Mouse (Mus musculus): ENCODE data around the gene Paxbp1.
"Not testable (repeated sequence)": the region's sequence is repeated elsewhere in the genome, so short reads cannot be mapped to it uniquely, and the experiment has no call there.

Paxbp1 gene

DNA sequence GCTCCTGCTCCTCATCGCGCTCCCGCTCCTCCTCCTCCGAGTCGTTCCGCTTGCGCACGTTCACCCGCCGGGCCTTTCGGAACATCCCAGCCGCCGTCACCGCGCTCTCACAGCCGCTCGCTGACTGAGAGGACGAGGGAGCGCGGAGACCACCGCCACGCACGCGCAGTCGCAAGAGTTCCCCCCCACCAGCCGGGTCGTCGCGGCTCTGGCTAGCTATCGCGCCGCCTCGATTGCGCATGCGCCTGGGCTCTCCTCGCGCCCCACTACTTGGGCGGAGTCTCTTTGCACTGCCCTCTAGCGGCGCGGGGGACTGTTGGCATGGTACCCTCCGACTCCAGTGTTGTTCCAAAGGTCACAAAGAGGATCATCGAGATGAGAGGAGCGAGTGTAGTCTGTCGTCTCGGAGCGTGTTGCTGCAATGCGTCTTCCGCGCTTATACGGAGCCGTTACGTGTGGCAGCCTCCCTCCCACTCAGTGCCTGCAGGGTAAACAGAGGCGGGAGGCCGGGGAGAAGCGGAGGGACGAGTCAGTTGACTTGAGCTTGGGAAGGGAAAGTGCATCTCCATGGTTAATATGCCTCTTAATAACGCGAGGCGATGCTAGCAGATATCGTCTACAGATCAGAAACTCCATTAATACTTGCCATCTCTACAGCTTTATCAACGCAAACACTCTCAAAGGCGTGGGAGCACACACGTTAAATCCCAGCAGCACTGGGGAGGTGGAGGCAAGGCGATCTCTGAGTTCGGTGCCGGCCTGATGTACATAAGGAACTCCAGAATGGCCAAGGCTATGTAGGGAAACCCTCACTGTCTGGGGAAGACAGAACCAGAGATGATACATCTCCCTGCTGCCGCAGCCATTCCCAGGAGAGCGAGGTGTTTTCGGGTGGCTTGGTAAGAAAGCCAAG is at the start of gene Paxbp1:
Paxbp1 (minus strand) TSS at position 274 of the 913 bp plus-strand sequence.
- DNase-seq (ENCODE audit: low read depth) = peak; percentile 96

DNA sequence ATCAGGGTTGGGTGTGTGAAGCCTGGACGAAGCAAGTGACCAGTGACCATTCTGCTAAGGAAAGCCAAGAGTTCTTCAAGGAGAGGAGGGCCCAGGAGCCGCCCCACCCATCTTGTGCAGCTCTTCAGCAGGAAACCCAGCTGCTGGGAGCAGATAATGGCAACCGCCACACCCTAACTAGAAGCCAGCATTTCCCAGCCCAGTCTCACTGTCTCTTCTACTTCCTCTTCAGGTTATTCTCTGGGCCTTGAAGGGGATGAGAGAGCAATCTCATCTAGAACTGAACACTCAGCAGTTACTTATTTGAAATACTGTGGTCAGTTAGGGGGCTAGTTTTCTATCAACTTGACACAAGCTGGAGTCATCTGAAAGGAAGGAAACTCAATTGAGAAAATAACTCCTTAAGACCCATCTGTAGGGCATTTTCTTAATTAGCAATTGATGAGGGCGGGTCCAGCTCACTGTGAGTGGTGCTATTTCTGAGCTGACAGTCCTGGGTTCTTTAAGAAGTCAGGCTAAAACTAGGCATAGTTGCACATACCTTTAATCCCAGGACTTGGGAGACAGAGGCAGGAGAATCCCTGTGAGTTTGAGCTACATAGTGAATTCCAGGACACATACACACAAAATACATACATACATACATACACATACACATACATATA is 42.4 kb upstream of the Paxbp1 start:
- DNase-seq (ENCODE audit: low read depth) = no peak

DNA sequence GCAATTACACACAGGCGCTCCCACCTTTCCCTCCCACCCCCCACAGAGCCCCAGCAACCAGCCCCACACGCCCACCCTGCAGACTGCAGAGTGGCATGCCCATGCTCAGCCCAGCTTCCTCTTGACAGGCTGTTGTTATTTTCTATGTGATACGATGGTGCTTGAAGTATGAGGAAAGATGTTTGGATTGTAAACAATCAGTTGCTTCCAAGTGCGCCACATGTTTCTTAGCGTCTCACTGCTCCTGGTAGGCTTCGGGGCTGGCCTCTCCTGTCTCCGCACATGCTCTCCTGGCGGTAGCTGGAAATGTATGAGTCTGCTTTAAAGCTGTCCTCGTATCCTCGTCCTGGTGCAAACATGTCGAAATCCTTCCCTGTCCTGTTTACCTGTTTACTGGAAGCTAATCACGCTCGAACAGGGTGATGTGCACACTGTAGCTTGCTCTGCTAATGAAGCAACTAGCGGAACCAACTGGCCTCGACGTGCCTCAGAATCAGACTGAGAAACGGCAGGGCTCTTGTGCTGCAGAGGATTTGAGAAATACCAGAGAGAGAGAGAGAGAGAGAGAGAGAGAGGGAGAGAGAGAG is 41.0 kb upstream of the Paxbp1 start:
- DNase-seq (ENCODE audit: low read depth) = no peak

DNA sequence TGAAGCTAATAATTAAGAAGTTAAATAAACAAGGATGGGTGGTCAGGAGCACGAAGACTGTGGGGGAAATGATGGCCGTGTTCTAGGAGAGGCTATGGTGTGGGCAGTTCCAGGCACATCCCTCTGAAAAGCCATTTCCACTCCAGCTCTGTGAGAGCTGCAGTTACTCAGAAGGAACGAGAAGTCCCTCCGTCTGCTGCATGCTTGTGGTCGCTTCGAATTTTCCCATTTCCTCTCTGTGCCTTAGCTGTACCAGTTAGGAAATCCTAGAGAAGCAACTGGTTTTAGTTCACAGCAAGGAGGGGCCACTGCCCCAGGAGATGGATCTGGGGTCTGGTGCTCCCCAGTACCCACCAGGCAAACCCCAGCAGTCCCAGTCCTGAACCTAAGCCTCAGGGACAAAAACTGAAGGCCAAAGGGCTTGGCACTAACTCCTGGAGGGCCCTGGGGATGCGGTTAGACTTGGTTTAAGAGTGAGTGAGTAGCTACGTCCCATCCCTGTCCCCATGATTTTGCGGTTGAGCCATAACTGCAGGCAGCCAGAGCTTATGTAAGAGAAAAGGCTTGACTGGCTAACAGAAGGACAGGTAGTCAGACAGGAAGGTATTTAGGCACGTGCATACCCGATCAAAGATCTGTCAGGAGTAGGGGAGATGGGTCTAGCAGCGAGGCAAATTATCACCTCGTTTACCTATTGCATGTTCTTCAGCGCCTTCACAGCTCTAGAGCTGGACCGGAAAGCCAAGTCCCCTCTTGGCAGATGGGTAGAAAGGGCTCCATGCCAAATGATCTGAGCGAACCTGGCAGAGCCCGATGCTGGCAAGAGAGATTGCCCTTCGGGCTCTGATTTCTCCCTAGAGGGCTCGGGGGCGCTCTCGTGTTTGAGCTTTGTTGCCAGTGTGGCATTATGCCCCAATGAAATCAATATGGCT is 40.2 kb upstream of the Paxbp1 start:
- DNase-seq (ENCODE audit: low read depth) = no peak

DNA sequence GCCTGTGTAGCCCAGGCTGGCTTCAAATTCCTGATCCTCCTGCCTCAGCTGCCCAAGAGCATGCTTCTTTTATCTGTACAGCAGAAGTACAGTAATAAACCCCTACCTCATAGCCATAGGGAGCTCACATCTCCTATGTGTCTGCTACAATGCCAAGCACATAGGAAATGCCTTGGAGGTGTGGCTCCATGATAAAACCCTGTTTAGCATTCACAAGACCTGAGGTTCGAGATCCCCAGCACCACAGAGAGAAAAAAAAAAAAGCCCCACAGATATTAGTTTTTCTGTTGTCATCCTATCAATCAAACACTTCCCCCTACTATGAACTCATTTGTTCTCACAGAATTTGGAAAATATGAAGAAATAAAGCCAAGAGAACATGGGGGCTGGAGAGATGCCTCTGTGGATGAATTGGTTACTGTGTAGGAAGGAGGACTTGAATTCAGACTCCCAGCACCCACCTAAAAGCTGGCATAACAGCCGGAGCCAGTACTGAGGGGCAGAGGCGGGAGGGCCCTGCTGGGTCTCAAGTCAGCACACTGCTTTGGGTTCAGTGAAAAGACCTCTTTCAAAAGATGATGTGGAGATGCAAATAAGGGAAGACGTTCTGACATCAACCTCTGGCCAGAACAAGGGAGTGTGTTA is 38.8 kb upstream of the Paxbp1 start:
- DNase-seq (ENCODE audit: low read depth) = no peak

DNA sequence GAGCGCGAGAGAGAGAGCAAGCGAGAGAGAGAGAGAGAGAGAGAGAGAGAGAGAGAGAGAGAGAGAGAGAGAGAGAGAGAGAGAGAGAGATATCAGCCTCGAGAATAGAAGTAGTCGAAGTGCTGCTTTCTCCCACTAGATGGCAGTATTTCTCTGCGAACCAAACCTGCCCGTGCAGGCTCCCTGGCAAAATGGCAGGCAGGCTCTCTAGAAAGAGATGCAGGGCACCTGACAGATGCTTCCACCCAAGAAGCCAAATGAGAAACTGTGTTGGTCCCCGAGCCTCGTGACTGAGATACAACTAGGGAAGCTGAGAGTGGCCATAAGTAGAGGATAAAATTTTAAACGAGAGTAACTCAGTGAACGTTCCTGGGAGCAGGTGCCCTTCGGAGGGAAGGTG is 37.2 kb upstream of the Paxbp1 start:
- DNase-seq (ENCODE audit: low read depth) = no peak

DNA sequence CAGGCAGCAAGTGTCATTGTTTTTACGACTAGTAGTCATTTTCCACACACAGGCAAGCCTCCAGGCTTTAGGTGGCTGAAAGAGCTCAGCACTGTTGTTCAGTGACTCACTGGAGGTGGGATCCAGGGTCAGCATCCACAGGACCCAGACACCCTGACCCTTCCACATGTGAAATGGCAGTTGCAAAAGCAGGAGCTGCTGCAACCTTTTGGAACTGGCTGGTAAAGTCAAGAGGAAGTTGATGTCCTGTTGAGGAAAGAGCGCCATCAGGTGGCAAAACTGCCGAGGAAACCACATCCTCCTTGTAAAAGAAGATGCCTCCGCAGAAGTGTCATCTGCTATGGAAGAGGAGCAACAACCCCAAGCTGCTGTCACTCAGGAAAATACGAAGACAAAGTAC is 31.8 kb upstream of the Paxbp1 start:
- no peak for DNase-seq (ENCODE audit: low read depth)

DNA sequence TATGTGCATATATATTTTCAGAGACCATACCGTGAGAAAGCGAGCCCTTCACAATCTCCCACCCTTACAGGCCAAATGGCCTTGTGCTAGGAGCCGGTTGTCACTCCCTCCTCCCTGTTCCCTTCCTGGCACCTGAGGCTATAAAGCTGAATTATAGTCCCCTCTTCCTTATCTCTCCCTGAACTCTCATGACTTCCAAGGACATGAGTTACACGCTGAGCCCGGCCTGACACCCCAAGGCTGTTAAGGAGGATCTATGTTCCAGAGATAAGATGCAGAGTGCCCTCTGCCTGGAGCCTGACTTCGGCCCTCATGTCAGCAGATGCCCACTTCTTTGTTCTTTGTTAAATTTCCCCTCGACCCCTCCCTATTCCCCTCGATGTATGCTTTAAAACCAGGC is 31.1 kb upstream of the Paxbp1 start:
- not testable (repeated sequence) for DNase-seq (ENCODE audit: low read depth)

DNA sequence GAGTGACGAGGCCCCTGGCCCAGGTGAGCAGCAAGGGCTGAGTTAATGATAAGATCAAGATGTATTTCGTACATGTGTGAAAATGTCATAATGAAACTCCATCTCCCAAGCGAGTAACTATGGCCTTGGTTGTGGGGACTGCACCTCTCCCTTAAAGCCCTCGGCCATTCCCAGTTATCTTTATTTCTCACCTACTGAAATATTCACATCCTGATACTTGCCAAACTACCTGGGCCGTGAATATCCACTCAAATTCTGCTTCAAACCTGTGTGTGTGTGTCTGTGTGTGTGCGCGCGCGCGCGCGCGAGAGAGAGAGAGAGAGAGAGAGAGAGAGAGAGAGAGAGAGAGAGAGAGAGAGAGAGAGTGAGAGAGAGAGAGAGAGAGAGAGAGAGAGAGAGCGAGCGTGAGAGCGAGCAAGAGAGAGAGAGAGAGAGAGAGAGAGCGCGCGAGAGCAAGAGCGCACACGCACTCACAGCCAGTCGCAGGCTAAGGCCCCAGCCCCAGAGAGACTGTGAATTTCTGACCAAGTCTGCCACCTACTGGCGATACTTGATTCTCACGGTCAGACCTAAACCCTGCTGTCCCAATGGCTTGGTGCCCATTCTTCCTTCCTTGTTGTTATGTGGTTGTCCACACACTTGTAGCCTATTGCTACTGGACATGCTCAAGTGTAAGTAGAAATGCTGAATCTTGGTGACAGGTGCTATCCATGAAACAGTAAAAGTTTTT is 29.0 kb upstream of the Paxbp1 start:
- DNase-seq (ENCODE audit: low read depth) = peak; percentile 85

DNA sequence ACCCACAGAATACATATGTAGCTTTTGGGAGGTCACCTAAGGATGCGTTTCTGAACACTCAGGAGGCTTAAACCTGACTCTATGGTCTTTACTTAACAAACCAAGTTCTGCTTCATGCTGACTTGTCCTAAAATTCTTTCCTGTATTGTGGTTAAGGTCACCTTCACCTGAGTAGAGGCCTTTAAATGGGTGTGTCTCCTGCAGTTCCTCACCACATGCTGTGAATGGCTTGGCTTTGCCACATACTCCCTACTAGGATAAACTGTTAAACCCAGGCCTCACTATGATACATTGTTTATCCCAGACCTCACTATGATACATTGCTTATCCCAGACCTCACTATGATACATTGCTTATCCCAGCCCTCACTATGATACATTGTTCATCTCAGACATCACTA is 27.9 kb upstream of the Paxbp1 start:
- DNase-seq (ENCODE audit: low read depth) = no peak

DNA sequence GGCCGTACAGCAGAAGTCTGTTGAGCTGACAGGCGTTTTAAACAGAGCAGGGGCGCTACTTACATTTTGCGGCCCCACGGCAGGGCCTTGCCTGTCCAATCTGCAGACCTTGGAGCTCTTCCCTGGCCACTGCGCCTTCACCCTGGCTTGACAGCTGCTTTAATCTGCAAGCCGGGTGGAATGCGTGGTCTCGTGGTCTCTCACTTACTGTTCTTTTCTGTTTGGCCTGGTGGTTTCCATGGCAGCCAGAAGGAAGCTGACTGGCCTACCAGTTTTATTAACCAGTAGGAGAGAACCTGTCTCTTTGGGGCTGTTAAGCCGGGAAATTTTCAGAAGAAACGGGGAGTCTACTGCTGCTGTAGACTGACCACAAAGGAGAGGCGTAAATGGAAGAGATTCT is 24.6 kb upstream of the Paxbp1 start:
- DNase-seq (ENCODE audit: low read depth) = no peak

DNA sequence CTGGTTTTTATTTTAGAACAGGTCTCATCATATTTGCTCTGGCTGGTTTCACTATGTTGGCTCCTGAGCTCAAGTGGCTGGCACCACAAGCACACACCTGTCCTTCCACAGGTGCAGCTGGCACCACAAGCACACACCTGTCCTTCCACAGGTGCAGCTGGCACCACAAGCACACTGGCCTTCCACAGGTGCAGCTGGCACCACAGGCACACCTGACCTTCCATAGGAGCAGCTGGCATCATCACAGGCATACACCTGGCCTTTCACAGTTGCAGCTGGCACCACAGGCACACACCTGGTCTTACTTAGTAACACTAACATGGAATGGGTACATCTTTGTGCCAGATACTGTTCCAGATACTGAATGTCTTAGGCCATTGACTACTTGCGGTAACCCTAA is 22.8 kb upstream of the Paxbp1 start:
- DNase-seq (ENCODE audit: low read depth) = no peak

DNA sequence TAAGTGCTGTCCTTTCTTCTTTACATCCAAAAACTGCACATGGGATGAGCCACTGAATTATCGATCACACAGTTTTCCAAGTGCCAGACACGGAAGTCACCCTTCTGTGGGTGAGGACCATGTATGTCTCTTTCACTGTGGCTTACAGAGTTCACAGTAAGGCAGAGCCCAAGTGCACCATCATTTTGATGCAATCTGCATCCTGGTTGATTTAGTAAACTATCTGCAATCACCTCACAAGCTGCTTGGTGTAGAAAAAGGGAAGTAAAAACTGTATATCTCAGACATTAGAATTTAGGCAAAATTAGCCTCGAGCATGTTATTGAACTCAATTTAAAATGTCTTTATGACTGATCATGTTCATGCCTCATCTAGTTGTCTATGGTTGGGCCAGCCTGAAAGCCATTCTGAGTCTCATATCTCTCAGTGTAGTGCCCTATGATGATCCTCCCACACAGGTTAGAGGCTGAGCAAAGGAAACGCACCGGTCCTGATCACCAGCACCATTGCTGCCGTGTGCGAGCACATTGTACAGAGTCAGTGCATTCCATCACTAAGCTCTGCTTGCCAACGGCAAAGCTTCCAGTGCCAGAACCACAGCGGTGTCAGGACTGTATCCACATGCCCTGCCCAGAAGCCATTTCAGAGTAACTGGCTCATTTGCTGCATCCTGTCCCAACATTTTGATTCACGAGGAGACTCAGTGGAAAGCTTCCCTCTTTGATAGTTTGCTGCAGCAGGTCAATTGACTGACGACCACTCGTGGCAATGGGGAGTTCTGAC is 20.4 kb upstream of the Paxbp1 start:
- DNase-seq (ENCODE audit: low read depth) = no peak

DNA sequence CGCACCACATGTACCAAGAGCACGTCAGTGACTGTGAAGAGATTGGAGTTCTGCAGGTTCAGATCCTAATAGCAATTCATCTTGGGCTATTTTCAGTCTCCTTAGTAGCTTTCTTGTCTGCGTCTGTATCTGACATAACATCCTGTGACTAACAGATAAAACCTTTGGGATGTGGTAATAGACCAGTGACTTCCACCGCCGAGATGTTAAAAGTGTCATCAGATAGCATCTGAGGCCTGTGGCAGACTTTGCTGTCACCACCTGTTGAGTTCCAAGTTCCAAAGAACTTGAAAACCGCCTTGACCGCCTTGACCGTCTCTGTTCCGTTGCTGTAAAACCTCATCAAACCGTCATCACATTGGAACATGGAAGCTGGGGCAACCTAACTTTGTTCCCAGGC is 19.4 kb upstream of the Paxbp1 start:
- DNase-seq (ENCODE audit: low read depth) = no peak

DNA sequence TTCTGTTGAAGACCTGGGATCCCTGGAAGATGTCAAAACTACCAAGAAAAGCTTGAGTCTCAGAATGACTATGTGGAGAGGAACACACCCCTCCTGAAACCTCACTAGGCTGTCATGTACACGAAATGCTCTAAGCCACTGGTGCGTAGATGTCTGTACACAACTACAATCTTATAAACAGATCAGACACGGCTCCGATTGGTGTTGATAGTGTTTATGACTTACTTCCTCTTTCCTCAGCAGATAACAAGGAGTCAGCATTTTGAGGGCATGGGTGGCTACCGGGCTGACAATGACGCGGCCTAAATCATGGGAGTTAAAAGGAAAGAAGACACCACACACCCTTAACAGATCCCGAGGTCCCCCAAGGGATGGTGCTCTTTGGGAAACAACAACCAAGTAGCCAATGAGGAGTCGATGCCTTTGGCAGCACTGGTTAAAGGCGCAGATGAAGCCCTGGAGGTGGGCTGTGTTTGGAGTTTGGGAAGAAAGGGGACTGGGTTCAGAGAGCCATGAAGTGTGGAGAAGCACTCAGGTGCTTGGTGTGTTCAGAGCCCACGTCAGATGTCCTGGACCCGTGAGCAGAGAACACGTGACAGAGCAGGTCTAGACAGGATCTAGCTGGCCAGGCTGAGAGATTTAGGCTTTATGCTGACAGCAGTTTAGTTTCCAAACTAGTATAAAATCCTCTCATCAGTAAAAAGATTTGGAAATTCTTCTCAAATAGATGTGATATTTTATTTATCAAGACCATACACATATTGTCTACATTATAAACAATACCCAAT is 17.4 kb upstream of the Paxbp1 start:
- no peak for DNase-seq (ENCODE audit: low read depth)

DNA sequence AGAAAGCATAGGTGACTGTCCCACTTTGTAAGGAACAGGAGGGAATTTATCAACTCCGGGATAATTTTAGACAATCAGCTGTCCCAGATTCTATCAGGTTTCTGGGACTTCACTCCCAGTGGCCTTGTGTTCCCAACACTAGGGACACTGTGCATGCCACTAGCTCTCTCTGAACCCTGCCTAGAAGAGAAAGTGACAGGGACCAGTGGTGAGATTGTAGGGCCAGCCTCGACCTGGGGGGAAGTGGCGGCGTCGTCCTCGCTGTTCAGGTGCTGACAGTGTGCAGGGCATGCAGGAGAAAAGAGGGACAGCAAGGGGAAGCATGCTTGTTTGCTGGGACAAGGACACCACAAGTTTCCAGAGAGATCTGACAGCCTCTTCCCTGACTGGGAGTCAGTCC is 13.4 kb upstream of the Paxbp1 start:
- no peak for DNase-seq (ENCODE audit: low read depth)

DNA sequence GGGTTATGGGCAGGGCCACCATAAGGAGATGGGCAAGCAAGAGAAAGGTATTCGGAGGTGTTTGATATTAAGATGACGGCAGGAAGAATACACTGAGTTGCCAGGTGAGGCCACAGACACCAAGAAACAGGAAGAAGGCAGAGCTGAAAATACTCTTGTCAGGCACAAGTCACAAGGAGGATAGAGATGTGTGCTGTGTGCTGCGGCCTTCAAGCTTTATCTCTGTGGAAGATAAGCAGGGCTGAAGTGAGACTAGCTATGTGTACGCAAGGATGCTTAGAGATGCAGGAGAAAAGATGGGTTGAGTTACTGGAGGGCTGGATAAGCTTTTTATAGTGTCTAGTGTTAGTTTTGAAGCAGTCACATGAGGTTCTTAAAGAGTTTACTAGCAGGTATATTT is 12.9 kb upstream of the Paxbp1 start:
- DNase-seq (ENCODE audit: low read depth) = no peak

DNA sequence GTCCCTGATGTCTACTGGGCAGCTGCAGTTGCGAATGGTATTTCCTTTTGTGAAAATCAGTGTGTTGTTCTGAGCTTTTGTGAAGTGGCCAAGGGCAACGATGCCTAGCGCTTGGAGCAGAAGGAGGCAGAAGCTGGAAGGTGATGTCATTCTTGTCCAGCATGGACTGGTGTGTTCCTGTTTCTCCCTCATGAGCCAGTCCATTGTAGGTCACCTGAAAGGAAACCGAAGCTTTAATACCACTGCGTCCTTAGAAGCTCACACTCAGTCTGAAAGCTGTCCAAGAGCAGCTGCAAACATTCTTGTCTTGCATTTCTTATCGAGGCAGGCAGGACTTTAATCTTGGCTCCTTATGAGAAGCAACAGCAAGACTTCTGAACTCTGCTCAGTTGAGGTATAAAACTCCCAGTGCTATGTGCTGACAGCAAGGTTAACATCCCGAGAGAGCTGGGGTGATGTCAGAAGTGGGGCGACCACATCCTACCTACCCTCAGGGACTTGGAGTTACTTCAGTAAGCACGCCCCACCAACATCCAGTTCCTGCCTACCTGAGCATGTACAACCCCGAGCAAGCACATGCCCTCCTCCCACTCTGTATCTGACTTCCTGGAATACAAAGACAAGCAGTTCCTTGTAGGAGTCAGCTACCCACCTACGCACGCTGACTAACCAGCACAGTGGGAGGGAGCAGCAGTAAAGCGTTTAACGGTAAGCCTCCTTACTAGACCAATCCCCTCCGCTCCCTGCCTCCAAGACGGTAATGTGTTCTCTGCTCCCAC is 11.9 kb upstream of the Paxbp1 start:
- DNase-seq (ENCODE audit: low read depth) = peak; percentile 54
